Mouse (Mus musculus) thymus, adult 2 months (tissue): ENCODE results near the gene Atg9b. TPM values are rescaled to one million over a fixed set of nuclear protein-coding genes. Genes with fewer than 3 reads are reported as not detected.

Experiments used
- DNase-seq: peaks from one replicate; pipeline ENCODE4 v3.0.0; 2021
- H3K27ac ChIP-seq: fragments of 200-500 bp; 2 replicates; pipeline ENCODE4 v1.5.1; 2012; ENCODE audit warnings: low read length, control low read depth; ENCODE audit not compliant: control insufficient read depth, insufficient read depth
- H3K27me3 ChIP-seq: fragments of 200-500 bp; 2 replicates; pipeline ENCODE4 v1.6.1; 2012; ENCODE audit warnings: mild to moderate bottlenecking, low read length, moderate library complexity, mixed read lengths; ENCODE audit not compliant: control insufficient read depth, insufficient read depth
- H3K36me3 ChIP-seq: fragments of 200-500 bp; 2 replicates; pipeline ENCODE4 v1.6.1; 2012; ENCODE audit warnings: mild to moderate bottlenecking, low read length, moderate library complexity; ENCODE audit not compliant: control insufficient read depth, insufficient read depth
- H3K4me1 ChIP-seq: fragments of 200-500 bp; replicated peaks from 2 replicates; pipeline ENCODE4 v1.6.1; 2012; ENCODE audit warnings: low read length; ENCODE audit not compliant: control insufficient read depth, insufficient read depth
- H3K4me3 ChIP-seq: fragments of 200-500 bp; 2 replicates; pipeline ENCODE4 v1.5.1; 2012; ENCODE audit warnings: mild to moderate bottlenecking, low read length, control low read depth, moderate library complexity; ENCODE audit not compliant: control insufficient read depth, insufficient read depth
- CTCF ChIP-seq: fragments of 200-500 bp; IDR thresholded peaks from 2 replicates; pipeline ENCODE4 v1.5.1; 2012; ENCODE audit warnings: mild to moderate bottlenecking, control low read depth, low read length, moderate library complexity, borderline replicate concordance; ENCODE audit not compliant: control insufficient read depth, poor library complexity, insufficient read depth; ENCODE audit errors: extremely low read depth
- POLR2A ChIP-seq: fragments of 200-500 bp; IDR thresholded peaks from 2 replicates; pipeline ENCODE4 v1.6.1; 2012; ENCODE audit warnings: mild to moderate bottlenecking, low read length, control low read depth, moderate library complexity; ENCODE audit not compliant: control insufficient read depth, poor library complexity, insufficient read depth; ENCODE audit errors: extremely low read depth
- WGBS: fragments of 180-500 bp; shearing (Covaris S2); methylation state at CpG from one replicate; pipeline ENCODE4 v1.1.7; 2018; 5-methylcytosine and 5-hydroxymethylcytosine counted together
- polyA plus RNA-seq: library from polyadenylated mRNA; depleted of rRNA; stranded (reverse); fragments of >200 nt; gene quantifications from 2 replicates; pipeline ENCODE4 v1.2.3, GENCODE M21; 2012

Atg9b gene
- polyA plus RNA-seq, 1 experiment, result 6.8 TPM

DNA sequence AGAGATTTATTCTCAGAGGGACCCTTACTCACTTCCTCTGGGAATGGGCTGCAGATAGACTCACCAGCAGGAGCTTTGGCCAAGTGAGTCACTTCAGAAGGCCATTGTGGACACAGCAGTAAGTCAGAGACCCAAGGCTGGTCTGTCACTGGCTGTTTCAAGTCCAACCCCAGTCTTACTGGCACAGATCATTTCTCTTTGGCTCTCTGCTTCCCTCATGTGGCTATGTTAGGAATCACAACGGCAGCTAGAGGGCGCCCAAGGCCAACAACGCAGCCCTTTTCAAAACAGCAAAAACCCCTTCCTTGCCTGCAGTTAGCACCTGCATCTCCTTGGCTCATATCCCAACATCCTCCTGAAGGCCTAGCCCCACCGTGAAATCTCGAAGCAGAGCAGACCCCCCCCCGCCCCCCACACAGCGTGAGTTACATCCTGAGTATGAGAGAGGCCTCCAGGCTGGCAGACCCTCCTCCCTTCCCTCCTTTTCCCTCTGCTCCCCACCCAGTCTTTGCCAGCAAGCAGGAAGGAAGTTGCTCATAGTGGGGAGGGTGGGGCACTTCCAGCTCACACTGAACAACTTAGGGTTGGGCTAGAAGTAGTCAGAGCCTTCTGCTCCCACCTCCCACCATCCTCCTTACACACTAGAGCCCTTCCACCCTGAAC lies 31.0 kb downstream of the Atg9b start:
- peak overlapping the region; percentile 47; the same call in 1 of the 2 replicates for H3K27ac ChIP-seq
- peaks cover 9% of the 10 kb centered on the region for H3K4me1 ChIP-seq
- DNase-seq, result peak; percentile 91
- 0% methylated on average over 7 of the region's 7 CpGs for WGBS
- peak overlapping the region; percentile 21; the same call in 1 of the 2 replicates for H3K4me3 ChIP-seq
- H3K36me3 ChIP-seq, result no peaks in the 10 kb centered on the region
- H3K27me3 ChIP-seq, result no peaks in the 10 kb centered on the region
- TF ChIP-seq CTCF (peak; percentile 68; the same call in 1 of the 2 replicates), POLR2A (no peak)

DNA sequence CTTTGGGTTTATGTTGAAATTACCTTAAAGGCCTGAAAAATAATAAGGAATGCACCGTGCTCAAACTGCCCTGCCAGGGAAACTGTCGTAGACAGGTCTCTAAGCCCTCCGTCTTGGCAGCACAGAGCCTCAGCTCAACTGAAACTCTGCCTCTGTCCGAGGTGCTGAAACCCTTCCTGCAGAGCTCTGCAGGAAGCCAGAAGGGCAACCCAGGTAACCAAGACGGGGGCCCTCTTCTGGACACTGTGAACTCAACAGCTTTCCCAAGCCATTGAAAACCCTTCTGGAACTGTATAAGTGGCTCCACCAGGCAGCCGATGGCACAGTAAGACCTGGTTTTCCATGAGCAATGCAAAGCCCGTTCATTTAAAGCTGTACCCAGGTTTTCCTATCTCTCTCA lies 34.5 kb downstream of the Atg9b start:
- no peaks in the 10 kb centered on the region for H3K36me3 ChIP-seq
- DNase-seq, result peak; percentile 85
- WGBS, result 11% methylated on average over 7 of the region's 7 CpGs

DNA sequence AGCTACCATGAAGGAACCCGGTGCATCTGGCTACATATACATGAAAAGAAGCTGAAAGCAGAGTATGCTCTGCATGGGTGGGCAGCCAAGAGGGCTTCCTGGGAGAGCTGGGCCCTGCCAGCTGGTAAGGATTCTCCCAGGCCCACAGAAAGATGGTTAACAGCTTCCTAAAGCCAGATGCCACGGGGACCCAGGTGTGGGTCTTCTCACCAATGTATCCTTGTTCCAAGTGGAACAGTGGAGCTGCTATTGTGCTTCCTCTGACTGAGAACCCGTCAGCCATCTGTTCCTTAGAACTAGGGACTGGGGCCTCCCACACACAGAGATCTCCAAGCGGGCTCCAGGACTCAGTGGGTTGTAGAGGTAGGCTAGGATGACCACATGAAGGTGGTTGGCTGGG lies 35.2 kb downstream of the Atg9b start:
- Histone ChIP-seq H3K36me3 (no peaks in the 10 kb centered on the region), H3K27ac (no peak overlapping the region), H3K27me3 (no peaks in the 10 kb centered on the region), H3K4me3 (no peak overlapping the region), H3K4me1 (peaks cover 23% of the 10 kb centered on the region)
- no peak for DNase-seq
- 55% methylated on average over 4 of the region's 4 CpGs for WGBS
- TF ChIP-seq POLR2A (no peak), CTCF (no peak)

More for the DNA sequence above, 34.5 kb downstream of the Atg9b start:
- peak; percentile 83; the same call in 1 of the 2 replicates for TF ChIP-seq CTCF
- TF ChIP-seq POLR2A, result no peak
- Histone ChIP-seq H3K27me3 (no peaks in the 10 kb centered on the region), H3K4me3 (no peak overlapping the region), H3K4me1 (peaks cover 16% of the 10 kb centered on the region), H3K27ac (no peak overlapping the region)

DNA sequence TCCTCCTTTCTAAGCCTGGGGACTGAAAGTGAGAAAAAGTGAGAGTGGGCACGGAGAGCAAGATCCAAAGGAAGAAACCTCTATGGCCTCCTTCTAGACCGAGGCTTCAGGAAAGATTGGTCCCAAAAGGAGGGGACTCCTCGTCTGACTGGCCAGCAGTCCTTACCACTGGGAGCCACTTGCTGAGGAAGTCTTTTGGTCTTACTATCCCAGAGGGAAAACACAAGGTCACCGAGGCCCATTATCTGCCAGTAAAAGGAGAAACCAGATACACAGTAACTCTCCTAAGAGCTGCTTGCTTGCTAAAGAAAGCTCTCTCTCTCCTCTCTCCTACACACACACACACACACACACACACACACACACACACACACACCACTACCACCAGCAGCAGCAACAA lies 38.6 kb downstream of the Atg9b start:
- no peaks in the 10 kb centered on the region for H3K27me3 ChIP-seq
- peaks cover 37% of the 10 kb centered on the region for H3K4me1 ChIP-seq
- H3K27ac ChIP-seq, result no peak overlapping the region
- no peak for TF ChIP-seq CTCF
- TF ChIP-seq POLR2A, result no peak
- no peak for DNase-seq
- H3K4me3 ChIP-seq, result no peak overlapping the region
- WGBS, result 82% methylated on average over 4 of the region's 4 CpGs
- no peaks in the 10 kb centered on the region for H3K36me3 ChIP-seq

DNA sequence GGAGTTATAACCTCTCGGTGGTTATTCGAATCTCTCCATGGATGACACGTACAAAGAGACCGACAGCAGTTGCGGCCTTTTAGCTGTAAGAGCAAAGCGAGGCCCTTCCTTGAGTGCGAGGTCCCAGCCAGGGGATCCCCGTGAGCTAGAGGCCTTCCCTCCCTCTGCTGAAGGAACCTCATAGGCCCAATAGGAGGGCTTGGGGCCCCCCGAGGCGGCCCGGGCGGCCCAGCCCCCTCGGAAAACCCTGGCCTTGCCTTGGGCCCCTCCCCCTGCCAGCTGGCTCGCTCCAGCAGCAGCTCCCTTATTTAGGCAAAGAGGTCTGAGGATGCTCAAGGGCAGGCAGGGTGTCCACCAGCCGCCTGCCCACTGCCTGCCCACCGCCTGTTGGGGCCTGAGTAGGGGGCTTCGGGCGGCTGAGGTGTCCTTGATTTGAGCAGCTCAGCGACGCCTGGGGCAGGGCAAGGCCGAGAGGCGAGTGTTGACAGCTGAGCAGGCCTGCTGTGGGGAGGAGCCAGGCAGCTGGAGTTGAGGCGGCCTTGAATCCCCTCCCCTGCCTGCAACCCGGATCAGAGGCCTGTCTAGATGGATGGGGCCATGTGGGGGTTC lies 39.6 kb downstream of the Atg9b start:
- peak; percentile 25 for DNase-seq
- Histone ChIP-seq H3K4me3 (peak overlapping the region; percentile 56), H3K27ac (peak overlapping the region; percentile 16; the same call in 1 of the 2 replicates), H3K27me3 (no peaks in the 10 kb centered on the region), H3K4me1 (peaks cover 44% of the 10 kb centered on the region), H3K36me3 (no peaks in the 10 kb centered on the region)
- TF ChIP-seq POLR2A (no peak), CTCF (no peak)
- 21% methylated on average over 24 of the region's 24 CpGs for WGBS

DNA sequence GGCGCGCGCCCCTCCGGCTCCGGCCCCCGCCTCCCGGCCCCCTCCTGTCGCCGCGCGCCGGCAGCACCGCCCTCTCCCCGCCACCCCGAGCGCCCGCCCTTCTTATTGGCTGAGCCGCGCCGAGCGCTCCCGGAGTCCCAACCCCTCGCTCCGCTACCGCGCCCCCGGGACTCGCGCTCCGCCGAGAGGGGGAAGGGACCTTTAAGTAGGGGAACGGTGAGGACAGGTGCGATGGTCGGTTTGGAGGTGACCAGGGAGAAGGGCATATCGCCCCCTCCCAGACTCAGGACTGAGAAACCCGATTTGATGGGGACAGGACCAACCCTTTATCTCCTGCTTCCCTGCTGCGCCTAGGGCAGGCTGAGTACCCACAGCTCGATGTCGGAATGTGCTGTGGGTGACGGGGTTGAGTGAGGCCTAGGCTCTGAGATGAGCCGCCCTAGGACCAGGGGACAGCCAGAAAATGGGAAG lies 40.2 kb downstream of the Atg9b start:
- WGBS, result under 1% methylated on average over 37 of the region's 41 CpGs
- peak; percentile 90 for DNase-seq
- Histone ChIP-seq H3K4me1 (peaks cover 48% of the 10 kb centered on the region), H3K27me3 (no peaks in the 10 kb centered on the region), H3K4me3 (peak overlapping the region; percentile 56), H3K27ac (peak overlapping the region; percentile 16; the same call in 1 of the 2 replicates), H3K36me3 (no peaks in the 10 kb centered on the region)
- 0 out of 2 replicates have a peak, but pooled peaks have one; percentile 30 for TF ChIP-seq CTCF
- TF ChIP-seq POLR2A, result peak; percentile 22; the same call in 1 of the 2 replicates

DNA sequence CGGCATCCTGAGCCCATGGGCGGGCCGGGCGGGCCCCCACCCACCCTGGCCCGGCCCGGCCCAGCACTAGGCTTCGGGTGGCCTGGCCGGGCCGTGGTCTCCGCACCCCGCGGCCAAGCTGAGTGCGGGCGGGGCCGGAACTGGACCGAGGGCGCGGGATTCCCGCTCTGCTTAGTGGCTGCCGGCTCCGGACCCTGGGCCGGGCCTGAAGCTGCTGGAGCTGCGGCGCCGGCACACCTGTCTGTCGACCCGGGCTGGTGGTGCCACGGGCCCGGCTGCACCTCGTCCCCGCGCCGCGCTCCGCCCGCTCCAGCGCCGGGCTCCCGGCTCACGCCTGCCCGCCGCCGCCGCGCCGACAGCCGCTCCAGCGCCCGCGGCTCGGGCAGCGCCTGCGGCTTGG lies 40.7 kb downstream of the Atg9b start, which contains the start of gene Kcnh2:
Gene Kcnh2 (minus strand): TSS at position 327 of the 400 bp plus-strand sequence.
- TF ChIP-seq CTCF (no peak), POLR2A (no peak)
- peaks cover 53% of the 10 kb centered on the region for H3K4me1 ChIP-seq
- H3K36me3 ChIP-seq, result no peaks in the 10 kb centered on the region
- peak within 1 kb of the TSS; percentile 79 for H3K4me3 ChIP-seq
- WGBS, result 1% methylated on average over 53 of the region's 53 CpGs
- no peak for DNase-seq
- H3K27me3 ChIP-seq, result no peaks in the 10 kb centered on the region
- H3K27ac ChIP-seq, result peak within 1 kb of the TSS; percentile 16; the same call in 1 of the 2 replicates
